Mouse (Mus musculus): ENCODE data around the gene Dda1.

The Dda1 gene

GRCm38 (mm10) chr8:71476099-71476940 is 7.3 kb downstream of the Dda1 start:
- ChIA-PET CTCF (interaction anchor here in 2 of 4 experiments (0.6 to 2.1 kb wide), 7 partner anchors 12 to 185 kb away, joined by 3 to 17 read pairs (median 3); partner anchors contain the start of gene Mrpl34 (in 1 of the 2)), POLR2A (interaction anchor here in 3 of 4 experiments (0.5 to 3.6 kb wide), 8 partner anchors 22 to 637 kb away, joined by 3 to 34 read pairs (median 3); partner anchors contain the start of gene Arrdc2 (in 1 of the 3))

- POLR2A ChIA-PET: interaction anchor here (0.7 to 3.6 kb wide), 16 partner anchors 8 to 708 kb away, joined by 3 to 34 read pairs (median 4); partner anchors contain the start of genes Mrpl34 (in 3 of the 4), Arrdc2 (in 1 of the 4) and Dda1 (in 1 of the 4)
Observed at GRCm38 (mm10) chr8:71477196-71477845, 8.3 kb downstream of the Dda1 start.

GRCm38 (mm10) chr8:71478943-71479342 is 9.9 kb downstream of the Dda1 start:
- CTCF ChIA-PET: interaction anchor here (0.6 to 2.3 kb wide), 6 partner anchors 10 to 94 kb away, joined by 3 to 14 read pairs (median 6); partner anchors contain the start of genes Dda1 (in 1 of the 4), Mrpl34 (in 1 of the 4) and Slc27a1 (in 1 of the 4)
- POLR2A ChIA-PET: interaction anchor here in 2 of 4 experiments (1.0 to 3.6 kb wide), 5 partner anchors 14 to 52 kb away, joined by 3 to 34 read pairs (median 4); partner anchors contain the start of gene Mrpl34 (in 1 of the 2)

More at GRCm38 (mm10) chr8:71477196-71477845, 8.3 kb downstream of the Dda1 start:
- CTCF ChIA-PET: interaction anchor here (0.5 to 2.3 kb wide), 29 partner anchors 8 to 1037 kb away, joined by 3 to 21 read pairs (median 4); partner anchors contain the start of genes Mrpl34 (in 2 of the 4), Abhd8 (in 1 of the 4), Ccdc194 (in 1 of the 4) and Dda1 (in 1 of the 4)

- ChIA-PET POLR2A (interaction anchor here in 3 of 4 experiments (0.5 to 2.4 kb wide), 29 partner anchors 10 to 850 kb away, joined by 3 to 18 read pairs (median 4); partner anchors contain the start of genes Mrpl34 (in 2 of the 3), Abhd8 (in 1 of the 3), Ankle1 (in 1 of the 3) and Colgalt1 (in 1 of the 3)), CTCF (interaction anchor here in 3 of 4 experiments (0.5 to 2.2 kb wide), 11 partner anchors 14 to 640 kb away, joined by 3 to 16 read pairs (median 5); partner anchors contain the start of genes Abhd8 (in 1 of the 3) and Mrpl34 (in 1 of the 3))
Observed at GRCm38 (mm10) chr8:71483932-71484331, 14.9 kb downstream of the Dda1 start.

- POLR2A ChIA-PET: interaction anchor here in 2 of 4 experiments (0.6 to 2.4 kb wide), 28 partner anchors 10 to 213 kb away, joined by 3 to 18 read pairs (median 4); partner anchors contain the start of genes Mrpl34 (in 2 of the 2), Abhd8 (in 1 of the 2), Colgalt1 (in 1 of the 2) and Myo9b (in 1 of the 2)
Observed at GRCm38 (mm10) chr8:71484736-71485135, 15.7 kb downstream of the Dda1 start.

GRCm38 (mm10) chr8:71485142-71486135 is 16.4 kb downstream of the Dda1 start, which contains the start of gene Ano8:
Ano8 (minus strand) TSS chr8:71485963.
- POLR2A ChIA-PET: interaction anchor here in 2 of 4 experiments (0.6 to 3.8 kb wide), 21 partner anchors 10 to 145 kb away, joined by 3 to 18 read pairs (median 5); partner anchors contain the start of genes Abhd8 (in 2 of the 2), Mrpl34 (in 2 of the 2), Colgalt1 (in 1 of the 2) and Dda1 (in 1 of the 2)
- CTCF ChIA-PET: interaction anchor here in 3 of 4 experiments (0.5 to 2.2 kb wide), 6 partner anchors 14 to 89 kb away, joined by 3 to 11 read pairs (median 4); no protein-coding TSS in a partner anchor

More at GRCm38 (mm10) chr8:71484736-71485135, 15.7 kb downstream of the Dda1 start:
- CTCF ChIA-PET: interaction anchor here in 2 of 4 experiments (0.6 to 2.2 kb wide), 7 partner anchors 21 to 100 kb away, joined by 3 to 16 read pairs (median 3); partner anchors contain the start of genes Abhd8 (in 1 of the 2) and Mrpl34 (in 1 of the 2)

GRCm38 (mm10) chr8:71486136-71486529 is 17.1 kb downstream of the Dda1 start:
- ChIA-PET POLR2A (interaction anchor here in 3 of 4 experiments (0.5 to 3.8 kb wide), 4 partner anchors 12 to 819 kb away, joined by 4 to 14 read pairs (median 8); partner anchors contain the start of genes Abhd8 (in 1 of the 3), Dda1 (in 1 of the 3) and Mrpl34 (in 1 of the 3)), CTCF (interaction anchor here in 2 of 4 experiments (0.6 to 1.2 kb wide), 4 partner anchors 10 to 681 kb away, joined by 3 to 5 read pairs (median 4); partner anchors contain the start of gene Mast3 (in 1 of the 2))

GRCm38 (mm10) chr8:71487691-71488445 is 18.9 kb downstream of the Dda1 start, which contains the start of gene Gtpbp3:
Gtpbp3 (plus strand) TSS chr8:71488103.
- POLR2A ChIA-PET: interaction anchor here in 3 of 4 experiments (0.5 to 4.4 kb wide), 15 partner anchors 10 to 591 kb away, joined by 3 to 25 read pairs (median 5); partner anchors contain the start of genes Dda1 (in 2 of the 3), Mrpl34 (in 2 of the 3), Abhd8 (in 1 of the 3) and Ankle1 (in 1 of the 3)
- CTCF ChIA-PET: interaction anchor here in 3 of 4 experiments (0.8 to 2.5 kb wide), 5 partner anchors 10 to 102 kb away, joined by 3 to 6 read pairs (median 3); partner anchors contain the start of gene Mrpl34 (in 1 of the 3)

- ChIA-PET CTCF (interaction anchor here in 3 of 4 experiments (0.8 to 2.5 kb wide), 5 partner anchors 11 to 103 kb away, joined by 3 to 6 read pairs (median 3); partner anchors contain the start of gene Mrpl34 (in 1 of the 3)), POLR2A (interaction anchor here in 3 of 4 experiments (0.5 to 4.4 kb wide), 15 partner anchors 10 to 591 kb away, joined by 3 to 25 read pairs (median 5); partner anchors contain the start of genes Dda1 (in 2 of the 3), Mrpl34 (in 2 of the 3), Abhd8 (in 1 of the 3) and Ankle1 (in 1 of the 3))
Observed at GRCm38 (mm10) chr8:71488454-71488853, 19.5 kb downstream of the Dda1 start.

GRCm38 (mm10) chr8:71495039-71495438 is 26.0 kb downstream of the Dda1 start:
- CTCF ChIA-PET: interaction anchor here (0.6 to 1.7 kb wide), 21 partner anchors 13 to 1063 kb away, joined by 3 to 12 read pairs (median 4); partner anchors contain the start of gene Colgalt1 (in 1 of the 4)
- POLR2A ChIA-PET: interaction anchor here in 3 of 4 experiments (0.6 to 4.9 kb wide), 6 partner anchors 10 to 924 kb away, joined by 3 to 50 read pairs (median 4); no protein-coding TSS in a partner anchor

GRCm38 (mm10) chr8:71495811-71496210 is 26.8 kb downstream of the Dda1 start:
- ChIA-PET CTCF (interaction anchor here (0.7 to 1.7 kb wide), 16 partner anchors 9 to 122 kb away, joined by 3 to 12 read pairs (median 6); partner anchors contain the start of gene Colgalt1 (in 1 of the 4)), POLR2A (interaction anchor here in 3 of 4 experiments (0.6 to 4.9 kb wide), 6 partner anchors 12 to 81 kb away, joined by 3 to 50 read pairs (median 5); partner anchors contain the start of gene Mrpl34 (in 1 of the 3))

- POLR2A ChIA-PET: interaction anchor here in 3 of 4 experiments (0.6 to 4.9 kb wide), 9 partner anchors 9 to 819 kb away, joined by 3 to 50 read pairs (median 6); partner anchors contain the start of genes Gtpbp3 (in 1 of the 3) and Mrpl34 (in 1 of the 3)
- CTCF ChIA-PET: interaction anchor here (0.6 to 1.9 kb wide), 11 partner anchors 10 to 99 kb away, joined by 3 to 9 read pairs (median 3); no protein-coding TSS in a partner anchor
Observed at GRCm38 (mm10) chr8:71496481-71496880, 27.5 kb downstream of the Dda1 start.

- POLR2A ChIA-PET: interaction anchor here in 3 of 4 experiments (1.0 to 4.9 kb wide), 10 partner anchors 10 to 799 kb away, joined by 3 to 50 read pairs (median 6); partner anchors contain the start of genes Gtpbp3 (in 1 of the 3), Jund (in 1 of the 3) and Mrpl34 (in 1 of the 3)
- CTCF ChIA-PET: interaction anchor here in 3 of 4 experiments (0.5 to 2.1 kb wide), 10 partner anchors 11 to 99 kb away, joined by 3 to 17 read pairs (median 4); no protein-coding TSS in a partner anchor
Observed at GRCm38 (mm10) chr8:71497077-71497645, 28.2 kb downstream of the Dda1 start.

All from embryonic stem cell, embryonic (primary cell).